In genomic region chr1:180044160-180044559, GRCm38 (mm10) we compare ENCODE assay signal across 18 mouse cellular contexts.
DNase-seq lines count a peak whose midpoint lies in the region; ATAC-seq and TF ChIP-seq lines count a peak whose summit lies in the region.
"Had no signal": no experiment of that assay in that cellular context is flagged by ENCODE, and none has a peak within 500 bp of the region (broad histone marks: within the 10 kb centered on the region; RNA-seq: fewer than 3 reads in every experiment).

No protein-coding gene starts in this region.

- no peaks in the 10 kb centered on the region for H3K4me1 ChIP-seq in lung, embryonic 14.5 days (ENCODE audit: insufficient read depth)
- no peaks in the 10 kb centered on the region for H3K4me1 ChIP-seq in lung, postnatal 0 days (ENCODE audit: insufficient read depth, low read depth, low read length)
- H3K4me1 ChIP-seq: embryonic facial prominence, embryonic 10.5 days; embryonic facial prominence, embryonic 12.5 days; forebrain, embryonic 13.5 days; forebrain, embryonic 15.5 days had no signal

- peak; percentile 65 for TF ChIP-seq EP300 in lung, postnatal 0 days (IDR thresholded peaks at IDR 0.05)

- 61% methylated on average over 2 of the region's 2 CpGs for WGBS in lung, embryonic 14.5 days
- WGBS in lung, postnatal 0 days = 72% methylated on average over 2 of the region's 2 CpGs

- H3K36me3 ChIP-seq in lung, embryonic 14.5 days (ENCODE audit: insufficient read depth) = no peaks in the 10 kb centered on the region
- H3K36me3 ChIP-seq in lung, postnatal 0 days (ENCODE audit: insufficient read depth, low read length) = no peaks in the 10 kb centered on the region

- no peak overlapping the region for H3K9ac ChIP-seq in lung, embryonic 14.5 days
- H3K9ac ChIP-seq in lung, postnatal 0 days (replicated peaks; ENCODE audit: low read depth) = no peak overlapping the region
- H3K9ac ChIP-seq: embryonic facial prominence, embryonic 12.5 days; forebrain, embryonic 13.5 days; forebrain, embryonic 15.5 days had no signal

- H3K4me3 ChIP-seq in lung, embryonic 14.5 days (ENCODE audit: low read depth, low read length) = no peak overlapping the region
- no peak overlapping the region for H3K4me3 ChIP-seq in lung, postnatal 0 days (ENCODE audit: low read depth, low read length)
- H3K4me3 ChIP-seq: embryonic facial prominence, embryonic 10.5 days; embryonic facial prominence, embryonic 12.5 days; forebrain, embryonic 13.5 days; forebrain, embryonic 15.5 days had no signal

- peak; percentile 7 for DNase-seq in lung, embryonic 14.5 days
- DNase-seq in lung, postnatal 10 days = no peak
- peak; percentile 68 for DNase-seq in lung, postnatal 0 days (ENCODE audit: low spot score)
- no peak for DNase-seq in lung, postnatal 14 days
- DNase-seq in lung, postnatal 36 days = peak; percentile 68
- no peak for DNase-seq in cerebellum, postnatal 10 days
- DNase-seq: adrenal gland, adult 2 months; adrenal gland, postnatal 10 days; adrenal gland, postnatal 25 days; cerebellum, adult 11 months; cerebellum, adult 18-20 months; cerebellum, adult 8-10 months; cerebellum, adult 9-11 months; cerebellum, postnatal 25 days had no signal

- ATAC-seq in lung, embryonic 14.5 days (ENCODE audit: insufficient read depth) = no peak
- ATAC-seq in lung, postnatal 0 days = peak; percentile 92
- ATAC-seq: forebrain, embryonic 13.5 days; forebrain, embryonic 15.5 days had no signal

- no peak overlapping the region for H3K4me2 ChIP-seq in lung, embryonic 14.5 days
- H3K4me2 ChIP-seq in lung, postnatal 0 days (replicated peaks; ENCODE audit: low read depth, low read length) = no peak overlapping the region
- H3K4me2 ChIP-seq: embryonic facial prominence, embryonic 12.5 days; forebrain, embryonic 13.5 days; forebrain, embryonic 15.5 days had no signal

- H3K9me3 ChIP-seq in lung, embryonic 14.5 days (ENCODE audit: low read depth, low read length) = no peaks in the 10 kb centered on the region
- no peaks in the 10 kb centered on the region for H3K9me3 ChIP-seq in lung, postnatal 0 days (ENCODE audit: low read length)
- H3K9me3 ChIP-seq: embryonic facial prominence, embryonic 10.5 days; embryonic facial prominence, embryonic 12.5 days; forebrain, embryonic 13.5 days had no signal

- no peak for TF ChIP-seq CTCF in lung, embryonic 14.5 days (IDR thresholded peaks at IDR 0.05; ENCODE audit: low read depth)
- TF ChIP-seq CTCF in lung, postnatal 0 days (IDR thresholded peaks at IDR 0.05) = no peak

- H3K27me3 ChIP-seq in lung, embryonic 14.5 days (ENCODE audit: insufficient read depth, low read length) = no peaks in the 10 kb centered on the region
- H3K27me3 ChIP-seq in lung, postnatal 0 days (replicated peaks; ENCODE audit: insufficient read depth, low read length) = no peaks in the 10 kb centered on the region
- H3K27me3 ChIP-seq: embryonic facial prominence, embryonic 12.5 days; forebrain, embryonic 13.5 days; forebrain, embryonic 15.5 days had no signal

- H3K27ac ChIP-seq in lung, embryonic 14.5 days (ENCODE audit: low read depth) = no peak overlapping the region
- no peak overlapping the region for H3K27ac ChIP-seq in lung, postnatal 0 days (ENCODE audit: low read length)
- H3K27ac ChIP-seq: embryonic facial prominence, embryonic 10.5 days; embryonic facial prominence, embryonic 12.5 days; forebrain, embryonic 13.5 days; forebrain, embryonic 15.5 days had no signal

Comparison
In these comparisons a context has a peak if more than half of its experiments do, and no peak if none do; other contexts are left out.
1. DNase-seq: peak in lung, embryonic 14.5 days (single experiment), lung, postnatal 0 days (single experiment) and lung, postnatal 36 days (single experiment); none in lung, postnatal 10 days (single experiment), lung, postnatal 14 days (single experiment) and cerebellum, postnatal 10 days (0 of 2).